Mouse (Mus musculus) 416B (cell line): Measurements from ENCODE around the gene Litaf.
A peak's percentile ranks its signal among the peaks of the same experiment; 100 is the strongest.

ENCODE experiments used
- DNase-seq: peaks from one replicate; pipeline ENCODE4 v3.0.0; 2011; ENCODE audit warnings: low read depth

Gene Litaf

DNA sequence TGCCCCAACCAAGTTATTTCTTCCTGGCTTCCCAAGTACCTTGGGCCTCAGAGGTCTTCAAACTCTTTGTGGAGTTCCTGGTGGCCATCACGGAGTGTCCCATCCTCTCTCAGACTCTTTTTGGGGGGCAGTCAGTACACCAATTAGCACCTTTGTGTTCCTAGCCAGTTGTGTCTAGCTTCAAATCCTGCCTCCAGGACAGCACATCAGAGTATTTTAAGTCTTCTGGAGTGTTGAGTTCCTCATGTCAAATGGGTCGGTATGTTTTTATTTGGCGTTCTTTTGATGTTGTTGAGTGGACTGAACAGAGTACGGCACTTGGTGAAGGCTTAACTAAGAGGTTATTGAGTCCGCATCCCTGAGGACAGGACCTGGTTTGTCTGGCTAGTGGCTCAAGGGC is 526 bp downstream of the Litaf start:
- no peak for DNase-seq

DNA sequence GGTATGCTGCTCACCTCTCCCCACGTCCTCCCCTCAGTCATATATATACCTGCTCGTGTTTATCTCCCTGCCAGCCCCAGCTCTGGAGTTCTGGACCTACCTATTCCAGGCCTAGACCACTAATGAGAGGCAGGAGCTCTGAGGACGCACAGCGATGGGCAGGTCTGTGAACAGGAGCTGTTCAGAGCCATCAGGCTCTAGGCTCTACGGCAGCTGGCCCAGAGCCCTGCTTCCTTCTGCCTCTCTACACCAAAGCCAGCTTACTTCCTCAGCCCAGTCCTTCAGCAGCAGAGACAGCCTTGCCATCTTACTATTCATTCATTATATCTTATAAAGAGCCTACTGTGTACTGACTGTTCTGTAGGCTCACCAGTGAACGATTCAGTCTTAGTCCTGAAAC is 1.2 kb downstream of the Litaf start:
- DNase-seq: no peak

DNA sequence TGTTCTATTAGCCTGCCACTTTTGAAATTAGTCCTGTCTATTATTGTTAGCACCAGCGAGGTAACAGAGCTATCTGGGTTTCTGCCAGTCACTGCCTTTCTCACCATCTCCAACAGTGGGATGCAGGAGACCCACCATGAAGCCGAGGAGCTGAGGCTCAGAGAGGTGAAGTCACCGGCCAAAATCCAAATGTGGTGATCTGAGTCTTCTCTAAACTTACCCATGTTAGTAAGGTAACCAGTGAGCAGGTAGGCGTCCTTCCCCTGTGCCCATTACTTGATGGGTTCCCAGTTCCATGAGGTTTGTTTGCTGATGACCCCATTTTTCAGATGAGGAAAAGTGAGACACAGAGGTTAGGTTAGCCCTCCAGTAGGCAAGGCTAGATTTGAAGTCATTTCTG is 1.6 kb downstream of the Litaf start:
- no peak for DNase-seq

DNA sequence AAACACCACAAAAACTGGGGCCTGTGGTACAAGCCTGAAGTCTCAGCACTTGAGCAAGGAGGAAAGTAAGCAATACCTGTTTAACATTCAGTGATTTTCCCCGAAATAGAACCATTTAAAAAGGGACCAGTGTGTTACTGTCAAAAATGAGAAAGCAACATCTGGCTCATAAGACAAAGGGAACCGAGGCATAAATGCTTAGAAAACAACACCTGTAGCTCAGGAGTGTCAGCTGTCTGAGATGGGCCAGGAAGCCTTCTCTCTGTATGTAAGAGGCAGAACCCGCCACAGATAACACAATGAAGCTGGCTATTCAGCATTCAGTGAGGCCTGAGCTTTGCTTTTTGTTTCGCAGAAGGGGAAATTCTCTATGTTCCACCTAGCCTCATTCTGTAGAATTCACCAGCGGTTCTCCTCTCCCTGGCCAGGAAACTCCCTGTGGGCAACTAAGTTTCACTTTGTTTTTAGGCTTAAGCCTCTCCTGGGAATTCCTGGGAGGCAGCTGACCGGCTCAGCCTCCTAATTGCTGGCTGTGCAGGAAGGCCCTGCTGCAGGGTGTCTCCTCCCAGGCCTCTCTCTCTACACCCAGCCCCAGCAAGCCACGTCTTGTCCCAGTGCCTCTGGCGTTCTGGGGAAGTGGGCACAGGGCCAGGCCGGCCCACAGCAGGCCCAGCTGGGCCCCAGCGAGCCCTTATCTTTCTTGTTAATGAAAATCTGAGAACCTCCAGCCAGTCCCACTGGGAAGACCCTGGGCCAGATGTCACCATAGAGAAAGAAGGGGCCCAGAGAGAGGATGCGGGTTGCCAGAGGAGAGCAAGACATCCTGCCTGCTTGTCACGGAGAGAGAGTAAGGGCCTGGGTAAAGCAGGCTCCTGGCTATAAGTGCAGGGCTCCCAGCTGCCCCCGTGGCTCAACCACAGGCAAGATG is 2.9 kb downstream of the Litaf start:
- peak; percentile 66 for DNase-seq

DNA sequence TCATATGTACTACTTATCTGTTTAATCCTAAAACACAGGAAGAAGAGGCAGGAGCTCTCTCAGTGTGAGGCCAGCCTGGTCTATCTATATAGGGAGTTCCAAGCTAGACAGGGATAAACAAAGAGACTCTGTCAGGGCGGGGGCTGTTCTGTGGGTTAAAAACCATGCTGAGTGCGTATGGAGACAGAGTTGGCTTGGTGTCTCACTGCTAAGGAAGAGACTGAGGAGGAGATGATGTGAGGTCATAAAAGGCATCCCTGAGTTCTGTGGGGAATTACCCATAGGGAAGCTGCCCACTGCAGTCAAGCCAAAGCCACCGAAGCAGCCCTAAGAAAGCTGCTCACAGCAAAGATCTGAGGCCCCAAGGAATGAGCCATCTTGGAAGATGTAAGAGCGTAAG is 5.3 kb downstream of the Litaf start, which contains the start of gene Snn:
Gene Snn (plus strand): TSS at position 301 of the 400 bp plus-strand sequence.
- DNase-seq: no peak

DNA sequence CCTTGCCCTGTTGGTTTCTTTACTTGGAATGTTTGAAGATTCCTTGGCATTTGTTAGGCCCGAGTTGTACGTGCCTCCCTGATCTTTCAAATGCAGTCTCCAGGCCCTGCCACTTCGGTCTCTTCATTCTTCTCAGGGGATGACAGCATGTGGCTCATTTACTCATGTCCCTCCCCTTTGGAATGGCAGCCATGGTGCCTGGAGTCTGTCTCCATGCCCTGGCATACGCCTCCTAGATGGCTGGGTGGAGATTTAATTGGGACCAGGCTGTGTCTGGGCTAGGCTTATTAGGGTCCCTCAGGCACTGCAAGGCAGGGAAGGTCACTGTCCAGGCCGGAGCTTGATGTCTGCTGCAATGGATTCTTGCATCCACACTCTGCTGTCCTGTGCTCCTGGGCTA is 10.0 kb downstream of the Litaf start:
- no peak for DNase-seq

DNA sequence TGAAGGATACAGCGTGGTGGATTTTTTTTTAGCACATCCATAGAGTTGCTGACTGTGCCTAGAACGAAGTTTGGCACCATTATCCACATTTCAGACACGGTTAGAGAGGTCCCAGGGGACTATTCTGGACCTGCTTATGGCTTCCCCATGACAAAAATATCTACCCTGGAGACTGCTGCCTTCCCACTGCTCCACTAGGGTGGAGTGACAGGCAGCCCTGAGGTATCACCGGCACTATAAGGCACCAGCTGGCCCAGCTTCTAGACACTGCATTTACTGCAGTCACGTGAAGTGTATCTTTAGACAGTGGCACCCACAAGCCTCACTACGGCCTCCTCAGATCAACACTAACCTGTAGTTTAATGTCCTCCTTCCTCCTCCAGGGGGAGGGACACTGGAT is 11.1 kb downstream of the Litaf start:
- no peak for DNase-seq

DNA sequence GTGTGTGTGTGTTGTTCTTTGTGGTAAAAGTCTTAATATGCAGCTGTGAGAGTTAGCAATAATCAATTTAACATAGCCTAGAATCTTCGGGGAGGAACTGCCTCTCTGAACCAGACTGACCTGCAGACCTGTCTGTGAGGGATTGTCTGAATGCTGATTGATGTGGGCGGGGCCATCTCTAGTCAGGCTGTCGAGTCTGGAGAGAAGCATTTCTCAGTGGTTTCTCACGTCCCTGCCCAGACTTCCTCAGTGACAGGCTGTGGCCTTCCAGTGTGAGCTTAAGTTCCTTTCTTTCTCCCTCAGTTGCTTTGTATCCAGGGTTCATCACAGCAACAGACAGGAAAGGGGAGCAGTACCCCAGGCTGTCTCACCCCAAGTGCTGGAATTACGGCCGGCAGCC is 11.5 kb downstream of the Litaf start:
- DNase-seq: peak; percentile 48

DNA sequence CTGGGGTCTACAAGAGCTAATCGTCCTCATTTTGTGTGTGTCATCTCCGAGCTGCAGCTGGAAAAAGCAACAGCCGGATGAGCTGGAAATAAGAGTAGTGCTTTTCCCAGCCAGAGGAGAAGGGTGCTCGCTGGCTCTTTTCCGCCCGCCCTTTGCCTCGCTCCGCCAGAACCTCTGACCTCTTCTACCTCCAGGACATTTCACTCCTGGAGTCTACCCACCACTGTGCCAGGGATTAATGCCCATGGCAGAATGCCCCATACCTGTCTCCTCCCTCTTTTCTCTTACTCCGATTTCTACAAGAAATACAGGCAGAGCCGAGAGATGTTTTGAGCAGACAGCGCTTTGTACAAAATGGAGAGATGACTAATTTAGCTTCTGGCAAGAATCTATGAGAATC is 14.8 kb downstream of the Litaf start:
- DNase-seq: no peak

DNA sequence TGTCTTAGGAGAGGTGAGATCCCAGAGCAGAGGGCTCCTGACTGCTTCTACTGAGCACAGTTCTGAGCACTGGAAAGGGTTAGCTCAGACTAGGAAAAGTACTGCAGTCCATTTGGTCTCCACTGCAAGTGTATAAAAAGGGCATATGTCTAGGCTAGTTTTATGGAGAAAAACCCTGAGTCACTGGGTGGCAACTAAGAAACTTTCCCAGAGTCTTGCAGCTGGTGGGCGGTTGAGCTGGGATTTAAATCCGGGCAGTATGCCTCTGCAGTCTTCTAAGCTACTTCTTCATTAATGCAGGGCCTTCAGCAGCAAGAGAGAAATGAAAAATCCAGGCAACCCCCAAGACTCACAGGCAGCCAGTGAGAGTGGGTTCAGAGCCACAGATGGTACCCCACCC is 15.7 kb downstream of the Litaf start:
- no peak for DNase-seq

DNA sequence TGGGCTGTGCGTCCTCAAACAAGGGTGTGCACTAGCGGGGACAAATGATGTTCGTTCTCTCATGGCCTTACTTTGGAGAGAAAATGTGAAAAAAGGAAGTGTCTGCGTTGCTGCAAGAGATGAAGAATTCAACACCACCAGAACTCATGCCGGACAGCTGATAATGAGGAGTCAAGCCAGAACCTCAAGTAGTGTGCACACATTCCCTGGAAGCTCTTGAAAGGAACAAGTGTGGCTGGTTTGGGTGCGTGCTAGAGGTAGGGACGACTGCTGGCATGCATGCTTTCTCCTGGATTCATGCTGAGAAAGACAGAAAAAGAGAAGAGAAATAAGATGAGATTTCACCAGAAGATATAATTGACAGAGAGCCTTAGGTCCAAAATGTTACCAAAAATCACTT is 18.8 kb downstream of the Litaf start:
- no peak for DNase-seq

DNA sequence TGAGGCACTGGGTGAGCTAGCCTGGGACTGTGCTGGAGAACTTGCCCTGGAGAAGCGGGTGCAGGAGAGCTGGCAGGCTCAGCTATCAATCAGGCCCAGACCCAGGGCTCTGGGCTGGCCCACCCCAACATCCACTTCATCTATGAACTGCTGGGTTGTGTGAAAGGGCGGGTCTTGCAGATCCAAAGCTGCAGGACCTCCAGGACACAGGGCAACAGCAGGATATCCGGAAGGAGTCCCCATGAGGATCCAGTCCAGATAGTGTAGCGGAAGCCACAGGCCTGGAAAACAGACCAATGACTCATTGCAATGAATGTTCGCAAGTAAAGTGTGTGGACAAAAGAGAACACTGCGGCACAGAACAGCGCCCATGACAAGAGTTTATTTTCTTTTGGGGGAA is 19.5 kb downstream of the Litaf start:
- DNase-seq: no peak

DNA sequence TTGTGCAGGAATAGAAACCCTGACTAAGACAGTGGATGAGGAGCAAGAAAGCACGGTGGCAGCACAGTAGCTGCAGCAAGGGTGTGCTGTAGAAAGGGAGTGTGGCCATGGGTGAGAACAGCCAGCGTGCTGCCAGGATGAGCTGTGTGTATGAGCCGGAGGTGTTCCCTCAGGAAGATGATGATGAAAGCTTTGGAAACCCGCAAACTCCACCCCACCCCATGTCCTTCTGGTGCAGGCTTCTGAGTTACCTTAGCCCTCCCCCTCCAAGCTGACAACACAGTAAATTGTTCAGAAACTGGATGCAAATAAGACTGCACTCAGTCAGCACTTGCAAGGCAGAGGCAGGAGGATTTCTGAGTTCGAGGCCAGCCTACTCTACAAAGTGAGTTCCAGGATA is 22.7 kb downstream of the Litaf start:
- no peak for DNase-seq

DNA sequence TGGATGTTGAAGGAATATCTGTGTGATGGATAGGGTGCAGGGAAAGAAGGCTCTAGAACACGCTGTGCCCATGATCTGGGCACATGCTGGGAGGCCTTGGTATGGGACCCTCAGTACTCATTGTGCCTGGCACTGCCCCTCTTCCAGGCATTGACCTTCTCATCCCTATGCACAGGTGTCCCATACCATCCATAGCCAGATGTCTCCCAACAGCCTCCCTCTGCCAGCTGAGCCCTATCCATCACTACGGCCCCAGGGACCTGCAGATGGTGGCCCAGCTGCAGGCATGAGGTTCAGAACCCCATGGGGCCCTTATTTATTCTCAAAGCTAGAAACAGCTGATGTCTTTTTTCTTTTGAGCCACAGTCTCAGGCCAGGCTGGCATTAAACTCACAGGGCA is 25.4 kb downstream of the Litaf start:
- DNase-seq: no peak

DNA sequence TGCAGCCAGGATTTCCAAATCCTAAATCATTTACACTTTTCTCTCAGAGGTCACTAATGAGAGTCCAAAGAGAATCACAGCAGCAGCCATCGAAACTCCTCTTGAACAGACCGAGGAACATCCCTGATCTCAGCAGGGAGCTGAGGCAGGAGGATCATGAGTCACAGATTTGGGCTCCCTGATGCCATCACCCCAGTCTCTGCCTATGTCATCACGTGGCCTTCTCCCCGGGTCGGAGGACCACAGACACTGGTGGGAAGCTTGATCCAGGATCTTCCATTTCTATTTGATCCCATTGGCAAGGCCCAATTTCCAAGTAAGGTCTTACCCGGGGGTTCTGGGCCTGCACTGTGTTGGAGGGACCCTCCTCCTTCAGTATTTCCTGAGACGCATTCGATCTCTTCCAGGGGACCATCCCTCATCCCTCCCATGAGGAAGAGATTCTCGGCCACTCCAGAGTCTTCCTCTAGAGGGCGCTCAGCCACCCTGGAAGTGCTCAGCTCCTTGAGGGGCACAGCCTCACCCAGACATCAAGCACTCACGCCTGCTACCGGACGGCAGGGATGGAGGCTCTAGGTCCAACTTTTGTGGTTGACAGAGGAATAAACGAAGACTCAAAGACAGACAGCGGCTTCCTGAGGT is 30.0 kb downstream of the Litaf start:
- peak; percentile 77 for DNase-seq

DNA sequence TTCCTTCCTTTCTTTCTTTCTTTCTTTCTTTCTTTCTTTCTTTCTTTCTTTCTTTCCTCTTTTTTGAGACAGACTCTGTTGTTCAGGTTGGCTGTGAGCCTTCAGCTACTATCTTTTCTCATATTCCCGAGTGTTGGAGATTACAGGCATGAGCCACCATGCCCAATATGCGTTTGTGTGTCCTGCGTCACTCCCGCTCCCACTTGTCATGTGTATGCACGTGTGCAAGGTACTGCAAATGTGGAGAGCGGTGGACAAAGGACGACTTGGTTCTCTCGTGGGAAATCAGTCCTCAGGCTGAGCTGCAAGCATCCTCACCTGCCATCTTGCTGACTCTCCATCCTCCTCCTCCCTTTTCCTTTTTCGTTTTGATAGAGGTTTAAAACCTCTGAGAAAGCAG is 30.7 kb downstream of the Litaf start:
- DNase-seq: no peak

DNA sequence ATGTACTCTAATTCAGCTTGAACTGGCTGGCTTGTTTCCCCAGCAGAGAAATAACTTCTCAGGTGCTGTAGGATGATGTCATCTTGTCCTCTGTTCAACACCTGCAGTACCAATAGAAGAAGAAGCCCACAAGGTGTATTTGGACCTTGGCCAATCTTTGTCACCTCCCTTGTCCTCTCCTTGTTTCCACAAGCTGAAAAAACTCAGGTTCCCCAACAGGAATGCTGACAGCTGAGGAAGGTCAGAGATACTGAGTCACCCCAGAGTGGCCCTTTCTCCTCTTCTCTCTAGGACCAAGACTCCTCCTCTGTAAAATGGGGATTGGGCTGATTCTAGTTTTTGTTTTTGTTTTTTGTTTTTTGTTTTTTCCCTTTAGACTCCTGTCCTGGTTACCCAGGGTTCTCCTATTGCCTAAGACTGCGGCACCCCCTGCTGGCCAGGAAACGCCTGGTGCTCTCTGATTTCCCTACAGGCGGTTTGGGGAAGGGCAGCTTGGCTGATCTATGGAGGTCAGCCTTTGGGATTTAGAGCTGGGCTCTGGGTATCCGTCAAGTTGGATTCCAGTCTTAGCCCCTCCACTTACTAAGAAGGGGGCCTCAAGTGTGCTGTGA is 31.7 kb downstream of the Litaf start:
- peak; percentile 85 for DNase-seq

DNA sequence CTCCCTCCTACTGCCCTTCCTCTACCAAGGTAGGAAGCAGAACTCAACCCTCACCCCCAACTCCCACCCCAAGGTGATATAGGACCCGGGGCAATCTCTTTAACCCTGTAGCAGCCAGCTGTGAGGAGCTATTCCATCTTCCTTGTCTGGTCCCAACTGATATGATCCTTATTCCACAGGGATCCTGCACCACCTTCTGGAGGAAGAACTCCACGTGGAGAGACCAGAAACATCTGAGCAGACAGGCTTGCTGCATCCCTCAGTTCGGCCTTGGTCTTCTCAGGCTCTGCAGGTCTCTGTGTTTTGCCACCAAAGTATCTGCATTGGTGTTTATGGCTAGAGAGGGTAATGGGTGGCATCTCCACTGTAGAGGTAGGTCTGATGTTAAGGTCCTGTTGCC is 34.6 kb downstream of the Litaf start:
- DNase-seq: no peak

DNA sequence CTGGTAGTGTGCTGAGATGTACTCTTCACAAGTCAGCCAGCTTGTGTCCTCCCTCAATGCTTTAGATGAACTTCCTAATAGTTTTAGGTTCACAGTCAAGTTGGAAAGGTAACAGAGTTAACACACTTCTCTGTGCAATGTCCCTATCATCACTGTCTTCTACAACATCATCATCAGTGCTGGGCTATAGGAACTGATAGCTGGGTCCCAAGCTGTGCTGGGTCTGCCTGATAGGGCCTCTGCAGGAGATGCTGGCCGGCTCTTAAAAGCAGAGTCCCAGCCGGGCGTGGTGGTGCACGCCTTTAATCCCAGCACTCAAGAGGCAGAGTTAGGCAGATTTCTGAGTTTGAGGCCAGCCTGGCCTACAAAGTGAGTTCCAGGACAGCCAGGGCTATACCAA is 35.1 kb downstream of the Litaf start:
- no peak for DNase-seq

DNA sequence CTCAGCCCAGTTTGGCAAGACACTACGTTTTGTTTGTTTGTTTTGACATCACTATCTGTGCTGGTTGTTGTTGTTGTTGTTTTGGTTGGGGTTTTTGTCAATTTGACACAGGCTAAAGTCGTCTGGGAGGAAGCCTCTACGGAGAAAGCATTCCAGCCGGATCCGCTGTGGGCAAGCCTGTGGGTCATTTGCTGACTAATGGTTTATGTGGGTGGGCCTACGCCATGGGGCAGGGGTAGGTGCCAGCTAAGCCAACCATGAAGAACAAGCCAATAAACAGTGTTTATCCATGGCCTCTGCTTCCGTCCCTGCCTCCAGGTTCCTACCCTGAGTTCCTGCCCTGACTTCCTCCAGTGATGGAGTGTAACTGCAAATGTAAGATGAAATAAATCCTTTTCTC is 37.8 kb downstream of the Litaf start:
- DNase-seq: no peak

DNA sequence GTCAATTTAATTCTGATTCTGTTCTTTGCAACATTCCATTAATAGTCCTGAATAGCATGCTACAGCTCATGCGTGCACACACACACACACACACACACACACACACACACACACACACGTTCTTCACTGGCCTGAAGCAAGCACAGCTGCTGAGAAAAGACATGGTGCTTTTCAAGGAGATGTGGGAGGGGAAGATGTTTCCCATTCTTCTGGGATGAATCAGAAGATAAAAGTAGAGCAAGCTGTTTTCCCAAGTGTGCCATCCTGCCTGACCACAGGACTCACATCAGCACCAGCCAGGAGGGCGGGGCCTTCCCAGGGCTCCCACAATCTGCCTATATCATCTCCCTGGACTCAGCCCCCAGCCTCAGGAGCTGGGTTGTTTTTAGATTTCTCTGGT is 41.1 kb downstream of the Litaf start:
- DNase-seq: no peak

DNA sequence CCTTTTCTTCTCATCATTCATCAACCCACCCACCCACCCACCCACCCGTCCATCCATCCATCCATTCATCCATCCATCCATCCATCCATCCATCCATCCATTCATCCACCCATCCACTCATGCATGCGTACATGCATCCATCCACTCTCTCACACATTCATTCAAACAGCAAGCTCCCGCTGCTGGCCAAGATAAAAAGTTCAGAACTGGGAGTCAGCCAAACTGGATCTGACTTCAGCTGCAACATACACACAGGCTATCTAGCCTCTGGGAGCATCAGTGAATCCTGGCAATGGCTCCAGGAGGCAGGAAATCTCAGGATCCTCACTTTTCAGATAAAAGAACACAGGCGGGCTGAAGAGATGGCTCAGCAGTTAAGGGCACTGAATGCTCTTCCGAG is 42.3 kb downstream of the Litaf start:
- DNase-seq: no peak

DNA sequence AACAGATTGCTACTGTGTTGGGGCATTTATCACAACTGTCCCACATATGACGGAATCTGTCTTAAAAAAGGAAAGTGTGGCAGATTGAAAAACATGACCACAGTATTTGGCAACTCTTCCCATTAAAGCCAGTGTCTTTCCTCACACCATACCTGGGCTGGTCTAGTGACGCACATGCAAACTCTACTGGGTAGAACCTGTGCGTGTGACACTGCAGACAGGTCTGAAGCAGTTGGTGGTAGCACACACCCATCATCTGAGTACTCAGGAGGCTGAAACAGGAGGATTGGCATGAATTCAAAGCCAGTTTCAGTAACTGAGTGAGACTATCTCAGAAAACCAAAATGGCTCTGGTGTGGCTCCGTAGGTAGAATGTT is 43.9 kb downstream of the Litaf start:
- peak; percentile 36 for DNase-seq
